Mouse (Mus musculus) G1E (cell line): ENCODE data around the gene Gm12216. TPM values are rescaled to one million over a fixed set of nuclear protein-coding genes. Genes with fewer than 3 reads are reported as not detected.

ENCODE experiments used
- ATAC-seq: 2 replicates; pipeline ENCODE4 v1.8.0; 2016; ENCODE audit warnings: mild to moderate bottlenecking; ENCODE audit not compliant: insufficient number of reproducible peaks, poor library complexity, low FRiP score, severe bottlenecking; ENCODE audit errors: extremely low read depth
- DNase-seq: peaks from one replicate; pipeline ENCODE4 v3.0.0; 2012; ENCODE audit warnings: low spot score
- H3K27me3 ChIP-seq: 2 replicates; pipeline ENCODE4 v1.6.1; 2012; ENCODE audit warnings: mild to moderate bottlenecking, low read length, inconsistent platforms; ENCODE audit not compliant: insufficient read depth
- H3K36me3 ChIP-seq: replicated peaks from 2 replicates; pipeline ENCODE3; 2012; ENCODE audit warnings: mild to moderate bottlenecking, inconsistent platforms
- H3K4me1 ChIP-seq: 2 replicates; pipeline ENCODE4 v1.6.1; 2012; ENCODE audit warnings: low read depth, low read length, inconsistent platforms, mixed read lengths; ENCODE audit not compliant: insufficient read depth
- H3K4me3 ChIP-seq: 2 replicates; pipeline ENCODE4 v1.5.1; 2012; ENCODE audit warnings: low read depth, mild to moderate bottlenecking, inconsistent platforms, low read length, moderate library complexity, mixed read lengths
- H3K9me3 ChIP-seq: replicated peaks from 2 replicates; pipeline ENCODE4 v1.6.1; 2012; ENCODE audit warnings: inconsistent platforms
- CTCF ChIP-seq: IDR thresholded peaks from 2 replicates; pipeline ENCODE4 v1.5.1; 2012; ENCODE audit warnings: low read depth, low read length, inconsistent platforms, mixed read lengths
- GATA1 ChIP-seq: IDR thresholded peaks from 2 replicates; pipeline ENCODE4 v1.6.1; 2012; ENCODE audit warnings: borderline replicate concordance, low read length, inconsistent platforms, mixed read lengths
- GATA2 ChIP-seq: IDR thresholded peaks from 2 replicates; pipeline ENCODE4 v1.6.1; 2012; ENCODE audit warnings: low read depth, low read length, inconsistent platforms, borderline replicate concordance
- POLR2AphosphoS5 ChIP-seq: IDR thresholded peaks from 2 replicates; pipeline ENCODE4 v1.6.1; 2012; ENCODE audit warnings: low read depth, low read length, inconsistent platforms; ENCODE audit not compliant: insufficient replicate concordance
- TAL1 ChIP-seq: conservative IDR thresholded peaks from 2 replicates; pipeline ENCODE4 v1.6.1; 2012; ENCODE audit warnings: low read depth, low read length, inconsistent platforms, mixed read lengths
- polyA plus RNA-seq: library from polyadenylated mRNA; stranded (reverse); fragments of >175 nt; gene quantifications from 2 replicates; pipeline ENCODE4 v1.2.3, GENCODE M21; 2012
- total RNA-seq, 2 experiments: library from RNA; stranded (forward) in 1 of 2; stranded (reverse) in 1 of 2; fragments of 200-1000 nt in 1 of 2; fragments of >200 nt in 1 of 2; fragmentation: Nextera tagmentation in 1 of 2; gene quantifications; 2 replicates each; pipeline ENCODE4 v1.2.3; 2014 to 2017

Gm12216 gene
- total and polyA plus RNA-seq, 3 experiments: 0.16 TPM; not detected in 2

DNA sequence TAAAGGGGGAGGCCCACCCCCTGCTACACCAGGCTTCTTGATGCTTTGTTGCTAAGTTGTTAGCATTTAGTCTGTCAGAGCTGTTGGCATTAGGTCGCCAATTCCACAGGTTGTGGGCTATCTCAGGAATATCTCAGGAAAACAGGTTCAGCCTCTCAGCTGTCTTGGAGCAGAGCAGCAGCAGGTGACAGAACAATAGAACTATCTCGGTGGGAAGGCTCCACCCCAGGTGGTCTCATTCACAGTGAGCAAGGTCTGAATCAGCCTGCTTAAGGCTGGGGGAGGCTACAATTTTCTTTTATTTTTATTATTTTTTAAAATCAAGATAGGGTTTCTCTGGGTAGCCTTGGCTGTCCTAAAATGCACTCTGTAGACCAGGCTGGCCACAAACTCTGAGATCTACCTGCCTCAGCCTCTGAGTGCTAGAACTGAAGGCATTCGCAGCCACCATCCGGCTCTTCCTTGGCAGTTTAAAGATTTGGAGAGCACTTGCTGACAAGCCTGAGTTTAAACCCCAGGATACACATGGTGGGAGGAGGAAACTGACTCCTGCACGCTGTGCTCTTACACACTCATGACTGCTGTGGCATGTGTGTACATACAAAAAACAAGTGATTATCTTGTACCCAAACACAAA lies 109.2 kb downstream of the Gm12216 start:
- no peaks in the 10 kb centered on the region for H3K36me3 ChIP-seq
- TF ChIP-seq POLR2AphosphoS5: no peak
- no peak for TF ChIP-seq CTCF
- no peak for TF ChIP-seq TAL1
- no peak for TF ChIP-seq GATA1
- TF ChIP-seq GATA2: no peak

DNA sequence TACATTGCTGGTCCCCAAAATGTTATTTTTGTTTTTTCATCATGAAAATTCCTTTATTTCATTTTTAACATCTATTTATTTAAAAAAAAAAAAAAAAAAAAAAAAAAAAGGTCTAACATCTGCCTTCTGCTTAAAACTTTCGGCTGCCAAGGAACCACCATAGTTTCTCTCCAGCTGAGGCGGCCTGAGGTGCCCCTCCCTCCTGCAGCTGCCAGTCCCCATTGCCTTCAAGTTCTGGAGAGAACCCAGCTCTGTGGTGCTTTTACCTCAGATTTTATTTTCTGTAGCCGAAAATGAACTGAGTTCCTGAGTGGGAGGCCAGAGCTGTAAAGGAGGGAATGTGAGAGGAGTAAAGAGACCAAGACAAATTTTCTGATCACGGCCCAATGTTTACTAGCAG lies 109.8 kb downstream of the Gm12216 start:
- Histone ChIP-seq H3K4me3 (no peak overlapping the region), H3K36me3 (no peaks in the 10 kb centered on the region), H3K27me3 (peaks cover 22% of the 10 kb centered on the region), H3K9me3 (0 out of 2 replicates have a peak, but pooled peaks cover 3% of the 10 kb centered on the region), H3K4me1 (no peaks in the 10 kb centered on the region)
- TF ChIP-seq GATA1: no peak
- no peak for TF ChIP-seq POLR2AphosphoS5
- no peak for TF ChIP-seq GATA2
- TF ChIP-seq TAL1: no peak
- no peak for TF ChIP-seq CTCF
- no peak for ATAC-seq
- no peak for DNase-seq

More for the DNA sequence above, 109.2 kb downstream of the Gm12216 start:
- H3K27me3 ChIP-seq: peaks cover 18% of the 10 kb centered on the region
- no peaks in the 10 kb centered on the region for H3K4me1 ChIP-seq
- H3K4me3 ChIP-seq: no peak overlapping the region
- no peak for ATAC-seq
- no peak for DNase-seq
- 0 out of 2 replicates have a peak, but pooled peaks cover 3% of the 10 kb centered on the region for H3K9me3 ChIP-seq

DNA sequence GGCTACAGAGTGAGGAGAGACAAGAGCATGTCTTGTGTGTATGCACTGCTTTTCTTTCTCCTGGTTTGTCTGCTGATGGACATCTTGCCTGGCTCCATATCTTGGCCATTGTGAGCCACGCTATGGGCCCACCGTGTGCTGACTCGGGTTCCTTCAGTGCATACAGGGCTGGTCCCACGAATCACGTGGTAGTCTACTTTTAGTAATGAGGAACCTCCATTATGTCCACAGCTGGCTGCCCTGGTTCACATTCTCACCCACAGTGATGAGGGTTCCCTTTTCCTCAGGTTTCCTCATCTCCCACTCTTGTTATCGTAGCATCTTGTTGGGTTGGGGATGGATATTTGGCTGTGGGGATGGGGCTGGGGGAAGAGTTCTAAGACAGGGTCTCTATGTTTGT lies 110.4 kb downstream of the Gm12216 start:
- Histone ChIP-seq H3K27me3 (peaks cover 29% of the 10 kb centered on the region), H3K36me3 (no peaks in the 10 kb centered on the region), H3K9me3 (0 out of 2 replicates have a peak, but pooled peaks cover 3% of the 10 kb centered on the region), H3K4me3 (no peak overlapping the region), H3K4me1 (no peaks in the 10 kb centered on the region)
- TF ChIP-seq GATA2 (no peak), CTCF (no peak), TAL1 (no peak), GATA1 (no peak), POLR2AphosphoS5 (no peak)
- DNase-seq (no peak), ATAC-seq (no peak)

DNA sequence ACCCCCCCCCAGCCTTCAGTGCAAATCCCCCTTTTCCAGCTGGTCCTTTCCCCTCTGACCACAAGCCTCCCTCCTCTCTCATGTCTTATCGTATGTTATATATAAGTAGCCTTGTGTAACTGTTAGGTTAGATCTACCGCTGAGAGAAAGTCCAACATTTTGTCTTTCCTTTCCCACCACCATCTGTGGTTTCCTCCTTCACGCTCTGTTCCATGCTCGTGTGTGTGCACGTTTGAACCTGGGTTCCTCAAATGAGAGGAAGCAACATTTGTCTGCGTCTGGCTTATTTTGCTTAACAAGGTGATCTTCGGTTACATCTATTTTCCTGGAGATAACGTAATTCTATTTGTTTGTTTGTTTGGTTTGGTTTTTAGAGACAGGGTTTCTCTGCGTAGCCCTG lies 111.1 kb downstream of the Gm12216 start:
- no peak for TF ChIP-seq GATA2
- H3K36me3 ChIP-seq: no peaks in the 10 kb centered on the region
- DNase-seq (no peak), ATAC-seq (no peak)
- no peak overlapping the region for H3K4me3 ChIP-seq
- 0 out of 2 replicates have a peak, but pooled peaks cover 3% of the 10 kb centered on the region for H3K9me3 ChIP-seq
- no peaks in the 10 kb centered on the region for H3K4me1 ChIP-seq
- H3K27me3 ChIP-seq: peaks cover 25% of the 10 kb centered on the region

DNA sequence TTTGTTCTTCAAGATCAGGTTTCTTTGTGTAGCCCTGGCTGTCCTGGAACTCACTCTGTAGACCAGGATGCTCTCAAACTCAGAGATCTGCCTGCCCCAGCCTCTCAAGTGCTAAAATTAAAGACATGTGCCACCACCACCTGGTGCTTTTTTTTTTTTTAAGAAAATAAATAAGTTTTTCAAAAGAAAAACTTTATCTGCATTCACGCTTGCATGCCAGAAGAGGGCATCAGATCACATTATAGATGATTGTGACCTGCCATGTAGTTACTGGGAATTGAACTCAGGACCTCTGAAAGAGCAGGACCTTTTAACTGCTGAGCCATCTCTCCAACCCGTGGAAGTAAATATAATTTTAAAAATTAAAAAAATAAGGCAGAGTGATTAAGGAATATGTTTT lies 113.8 kb downstream of the Gm12216 start:
- H3K27me3 ChIP-seq: peaks cover 27% of the 10 kb centered on the region
- H3K9me3 ChIP-seq: no peaks in the 10 kb centered on the region
- no peaks in the 10 kb centered on the region for H3K36me3 ChIP-seq
- ATAC-seq (no peak), DNase-seq (no peak)
- no peak overlapping the region for H3K4me3 ChIP-seq
- no peak for TF ChIP-seq GATA2
- TF ChIP-seq TAL1: no peak
- no peaks in the 10 kb centered on the region for H3K4me1 ChIP-seq

DNA sequence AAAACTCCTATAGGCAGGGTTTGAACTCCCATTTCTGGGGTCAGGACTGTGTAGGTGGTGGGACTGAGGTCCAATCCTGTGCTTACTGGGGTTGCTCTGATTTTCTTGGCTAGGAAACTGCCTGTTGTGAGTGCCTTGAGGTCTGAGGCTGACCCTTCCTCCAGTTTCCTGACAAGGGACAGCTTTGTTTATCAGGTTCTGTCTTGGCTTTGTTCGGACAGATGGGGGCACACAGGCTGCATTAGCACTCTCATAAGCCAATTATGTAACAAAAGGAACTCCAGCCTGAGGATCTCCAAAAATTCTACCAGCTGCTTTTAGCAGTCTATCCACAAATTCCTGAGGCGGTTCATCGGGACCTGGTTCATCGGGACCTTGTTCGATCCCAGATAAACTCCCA lies 116.7 kb downstream of the Gm12216 start:
- TF ChIP-seq POLR2AphosphoS5 (no peak), CTCF (no peak)

DNA sequence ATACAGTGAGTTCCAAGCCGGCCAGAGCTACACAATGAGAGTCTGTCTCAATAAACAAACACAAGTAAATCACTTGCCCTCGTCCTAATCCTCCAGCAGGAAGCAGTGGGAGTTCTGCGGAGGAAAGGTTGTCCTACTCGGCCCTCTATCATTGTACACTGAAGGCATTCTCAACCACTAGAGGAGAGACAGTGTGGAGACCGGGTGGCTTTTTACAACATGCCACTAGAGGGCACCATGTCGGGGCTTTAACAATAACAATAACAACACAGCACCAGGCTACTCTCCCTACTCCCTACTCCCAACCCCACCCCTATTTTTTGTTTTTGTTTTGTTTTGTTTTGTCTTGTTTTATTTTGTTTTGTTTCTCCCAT lies 121.5 kb downstream of the Gm12216 start:
- Histone ChIP-seq H3K4me3 (no peak overlapping the region), H3K4me1 (peaks cover 21% of the 10 kb centered on the region), H3K27me3 (peaks cover 5% of the 10 kb centered on the region; the same call in 1 of the 2 replicates), H3K36me3 (no peaks in the 10 kb centered on the region), H3K9me3 (no peaks in the 10 kb centered on the region)
- DNase-seq (peak; percentile 47), ATAC-seq (peak; percentile 40; the same call in 1 of the 2 replicates)
- TF ChIP-seq TAL1 (no peak), POLR2AphosphoS5 (no peak), GATA1 (no peak), CTCF (no peak; the same call in 1 of the 2 replicates), GATA2 (no peak)

More for the DNA sequence above, 116.7 kb downstream of the Gm12216 start:
- DNase-seq (no peak), ATAC-seq (no peak)
- Histone ChIP-seq H3K9me3 (no peaks in the 10 kb centered on the region), H3K36me3 (no peaks in the 10 kb centered on the region), H3K27me3 (peaks cover 24% of the 10 kb centered on the region), H3K4me3 (no peak overlapping the region), H3K4me1 (peaks cover 7% of the 10 kb centered on the region)
